Mouse (Mus musculus): Measurements from ENCODE around the gene Myo18b. TPM values are rescaled to one million over a fixed set of nuclear protein-coding genes. Genes with fewer than 3 reads are reported as not detected.

Myo18b gene
- polyA plus RNA-seq, 1 experiment from 2014 or later = 0.14 TPM

DNA sequence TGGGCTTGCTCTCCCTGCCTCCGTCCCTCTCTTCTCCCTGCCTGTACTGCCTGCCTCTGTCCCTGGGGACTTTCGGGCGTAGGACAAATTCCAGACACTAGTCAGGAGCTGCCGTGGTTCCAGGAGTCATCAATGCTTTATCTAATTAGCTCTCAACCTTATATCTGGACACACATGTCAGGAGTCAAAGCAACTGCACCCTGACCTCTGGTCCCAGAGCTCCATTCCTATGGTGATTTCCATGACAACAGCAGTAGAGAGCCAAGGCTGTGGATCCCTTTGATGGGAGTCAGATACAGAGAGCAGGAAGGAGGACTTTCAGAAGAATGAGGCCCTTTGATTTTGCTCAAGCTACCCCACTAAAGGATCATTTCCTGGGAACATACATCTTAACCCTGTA lies 122.7 kb downstream of the Myo18b start:
- DNase-seq (ENCODE audit: low spot score) (no peak), ATAC-seq (replicated peaks; ENCODE audit: insufficient number of reproducible peaks, low FRiP score, low TSS enrichment, low read depth) (no peak)
- no peak overlapping the region for H3K4me3 ChIP-seq (ENCODE audit: low read depth, low read length)
- H3K4me1 ChIP-seq (ENCODE audit: control insufficient read depth, insufficient read depth, low read length) = no peaks in the 10 kb centered on the region
- no peaks in the 10 kb centered on the region for H3K9me3 ChIP-seq (replicated peaks; ENCODE audit: control insufficient read depth, low read length)
- WGBS = 37% methylated on average over 4 of the region's 4 CpGs
- H3K27ac ChIP-seq (replicated peaks; ENCODE audit: low read depth, low read length) = no peak overlapping the region
- H3K9ac ChIP-seq (replicated peaks; ENCODE audit: low read length) = no peak overlapping the region
- no peaks in the 10 kb centered on the region for H3K36me3 ChIP-seq (replicated peaks; ENCODE audit: control insufficient read depth, insufficient read depth, low read depth, low read length)
- no peak overlapping the region for H3K4me2 ChIP-seq (ENCODE audit: low read depth, low read length)
- no peaks in the 10 kb centered on the region for H3K27me3 ChIP-seq (ENCODE audit: control insufficient read depth, insufficient read depth, low read length)

DNA sequence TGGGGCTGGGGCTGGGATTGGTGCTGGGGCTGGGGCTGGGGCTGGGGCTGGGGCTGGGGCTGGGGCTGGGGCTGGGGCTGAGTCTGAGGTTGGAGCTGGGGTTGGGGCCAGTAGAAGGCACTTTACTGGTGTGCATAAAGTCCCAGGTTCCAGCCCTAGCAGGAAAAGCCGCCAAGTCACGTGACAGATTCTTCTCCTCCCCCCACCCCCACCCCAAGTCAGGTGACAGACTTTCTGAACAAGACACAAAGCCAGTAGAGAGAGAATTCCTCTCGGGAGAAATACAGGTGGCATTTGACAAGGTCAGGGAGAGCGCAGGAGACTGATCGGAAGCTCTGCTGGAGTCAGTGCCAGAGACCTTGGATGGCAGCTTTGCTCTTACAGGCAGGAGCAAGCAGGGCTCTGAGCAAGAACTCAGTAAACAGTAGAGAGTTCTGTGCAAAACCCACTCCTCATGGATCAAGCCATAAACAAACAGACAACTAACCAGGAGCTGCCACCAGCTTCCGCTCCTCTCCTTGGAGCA lies 124.7 kb downstream of the Myo18b start:
- no peaks in the 10 kb centered on the region for H3K27me3 ChIP-seq (ENCODE audit: control insufficient read depth, insufficient read depth, low read length)
- DNase-seq (ENCODE audit: low spot score) = no peak
- WGBS = 56% methylated on average over 6 of the region's 6 CpGs
- no peaks in the 10 kb centered on the region for H3K9me3 ChIP-seq (replicated peaks; ENCODE audit: control insufficient read depth, low read length)
- H3K9ac ChIP-seq (replicated peaks; ENCODE audit: low read length) = no peak overlapping the region
- no peak for ATAC-seq (replicated peaks; ENCODE audit: insufficient number of reproducible peaks, low FRiP score, low TSS enrichment, low read depth)
- no peaks in the 10 kb centered on the region for H3K36me3 ChIP-seq (replicated peaks; ENCODE audit: control insufficient read depth, insufficient read depth, low read depth, low read length)
- H3K4me3 ChIP-seq (ENCODE audit: low read depth, low read length) = no peak overlapping the region
- H3K4me1 ChIP-seq (ENCODE audit: control insufficient read depth, insufficient read depth, low read length) = no peaks in the 10 kb centered on the region
- H3K27ac ChIP-seq (replicated peaks; ENCODE audit: low read depth, low read length) = no peak overlapping the region
- H3K4me2 ChIP-seq (ENCODE audit: low read depth, low read length) = no peak overlapping the region

DNA sequence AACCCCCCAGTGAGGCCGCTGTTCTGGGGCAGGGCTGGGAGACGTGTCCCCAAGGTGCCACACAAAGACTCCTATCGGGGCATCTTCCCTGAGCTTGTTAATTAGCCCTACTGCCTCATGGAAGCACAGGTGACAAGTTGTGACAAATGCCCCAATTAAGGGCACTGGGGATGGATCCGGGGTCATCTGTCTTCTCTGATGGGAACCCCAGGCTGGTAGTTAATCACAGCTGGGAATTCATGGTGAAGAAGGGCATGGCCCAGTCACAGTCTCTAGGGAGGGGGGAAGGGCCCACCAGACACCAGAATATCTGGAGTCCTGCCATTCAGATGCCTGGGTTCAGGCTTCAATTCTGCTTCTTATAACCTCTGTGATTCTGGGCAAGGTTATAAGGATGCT lies 126.4 kb downstream of the Myo18b start:
- no peak overlapping the region for H3K4me2 ChIP-seq (ENCODE audit: low read depth, low read length)
- H3K4me1 ChIP-seq (ENCODE audit: control insufficient read depth, insufficient read depth, low read length) = no peaks in the 10 kb centered on the region
- H3K9ac ChIP-seq (replicated peaks; ENCODE audit: low read length) = no peak overlapping the region
- ATAC-seq (replicated peaks; ENCODE audit: insufficient number of reproducible peaks, low FRiP score, low TSS enrichment, low read depth) (no peak), DNase-seq (ENCODE audit: low spot score) (no peak)
- no peaks in the 10 kb centered on the region for H3K27me3 ChIP-seq (ENCODE audit: control insufficient read depth, insufficient read depth, low read length)
- H3K9me3 ChIP-seq (replicated peaks; ENCODE audit: control insufficient read depth, low read length) = no peaks in the 10 kb centered on the region
- no peaks in the 10 kb centered on the region for H3K36me3 ChIP-seq (replicated peaks; ENCODE audit: control insufficient read depth, insufficient read depth, low read depth, low read length)
- WGBS = 46% methylated on average over 4 of the region's 4 CpGs
- no peak overlapping the region for H3K4me3 ChIP-seq (ENCODE audit: low read depth, low read length)
- no peak overlapping the region for H3K27ac ChIP-seq (replicated peaks; ENCODE audit: low read depth, low read length)

- 59% methylated on average over 11 of the region's 11 CpGs for WGBS
- H3K4me3 ChIP-seq (ENCODE audit: low read depth, low read length) = no peak overlapping the region
- H3K9me3 ChIP-seq (replicated peaks; ENCODE audit: control insufficient read depth, low read length) = no peaks in the 10 kb centered on the region
- no peak overlapping the region for H3K4me2 ChIP-seq (ENCODE audit: low read depth, low read length)
- H3K27me3 ChIP-seq (ENCODE audit: control insufficient read depth, insufficient read depth, low read length) = no peaks in the 10 kb centered on the region
- no peak for ATAC-seq (replicated peaks; ENCODE audit: insufficient number of reproducible peaks, low FRiP score, low TSS enrichment, low read depth)
- DNase-seq (ENCODE audit: low spot score) = no peak
- H3K4me1 ChIP-seq (ENCODE audit: control insufficient read depth, insufficient read depth, low read length) = no peaks in the 10 kb centered on the region
- no peak overlapping the region for H3K9ac ChIP-seq (replicated peaks; ENCODE audit: low read length)
- H3K36me3 ChIP-seq (replicated peaks; ENCODE audit: control insufficient read depth, insufficient read depth, low read depth, low read length) = no peaks in the 10 kb centered on the region
- no peak overlapping the region for H3K27ac ChIP-seq (replicated peaks; ENCODE audit: low read depth, low read length)
Observed at GRCm38 (mm10) chr5:112769020-112769720, 127.0 kb downstream of the Myo18b start.

DNA sequence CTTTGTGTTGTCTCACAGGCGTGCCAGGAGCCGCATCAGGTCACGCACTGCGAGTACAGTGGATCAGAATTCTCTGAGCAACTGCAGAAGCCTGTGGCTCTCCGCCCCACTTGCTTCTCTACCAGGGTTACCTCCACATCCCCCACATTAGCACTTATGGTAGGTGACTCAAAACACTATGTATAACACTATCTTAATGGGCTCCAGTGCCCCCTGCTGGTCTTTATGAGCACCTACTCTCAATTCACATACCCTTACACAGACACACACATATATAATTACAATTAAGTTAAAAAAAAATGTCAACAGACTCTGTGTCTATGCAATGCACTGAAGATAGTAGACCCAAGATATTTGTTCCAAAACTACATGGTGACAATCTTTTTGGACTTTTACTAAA lies 127.6 kb downstream of the Myo18b start:
- 91% methylated on average over 5 of the region's 5 CpGs for WGBS
- no peak overlapping the region for H3K27ac ChIP-seq (replicated peaks; ENCODE audit: low read depth, low read length)
- H3K27me3 ChIP-seq (ENCODE audit: control insufficient read depth, insufficient read depth, low read length) = no peaks in the 10 kb centered on the region
- DNase-seq (ENCODE audit: low spot score) (no peak), ATAC-seq (replicated peaks; ENCODE audit: insufficient number of reproducible peaks, low FRiP score, low TSS enrichment, low read depth) (no peak)
- no peak overlapping the region for H3K9ac ChIP-seq (replicated peaks; ENCODE audit: low read length)
- H3K4me2 ChIP-seq (ENCODE audit: low read depth, low read length) = no peak overlapping the region
- H3K9me3 ChIP-seq (replicated peaks; ENCODE audit: control insufficient read depth, low read length) = no peaks in the 10 kb centered on the region
- no peaks in the 10 kb centered on the region for H3K4me1 ChIP-seq (ENCODE audit: control insufficient read depth, insufficient read depth, low read length)
- H3K36me3 ChIP-seq (replicated peaks; ENCODE audit: control insufficient read depth, insufficient read depth, low read depth, low read length) = no peaks in the 10 kb centered on the region
- no peak overlapping the region for H3K4me3 ChIP-seq (ENCODE audit: low read depth, low read length)

- Histone ChIP-seq H3K4me2 (ENCODE audit: low read depth, low read length) (no peak overlapping the region), H3K27ac (replicated peaks; ENCODE audit: low read depth, low read length) (no peak overlapping the region), H3K36me3 (replicated peaks; ENCODE audit: control insufficient read depth, insufficient read depth, low read depth, low read length) (no peaks in the 10 kb centered on the region), H3K4me3 (ENCODE audit: low read depth, low read length) (no peak overlapping the region), H3K9me3 (replicated peaks; ENCODE audit: control insufficient read depth, low read length) (no peaks in the 10 kb centered on the region), H3K9ac (replicated peaks; ENCODE audit: low read length) (no peak overlapping the region), H3K27me3 (ENCODE audit: control insufficient read depth, insufficient read depth, low read length) (no peaks in the 10 kb centered on the region), H3K4me1 (ENCODE audit: control insufficient read depth, insufficient read depth, low read length) (no peaks in the 10 kb centered on the region)
- WGBS = 83% methylated on average over 3 of the region's 3 CpGs
- DNase-seq (ENCODE audit: low spot score) (no peak), ATAC-seq (replicated peaks; ENCODE audit: insufficient number of reproducible peaks, low FRiP score, low TSS enrichment, low read depth) (no peak)
Observed at GRCm38 (mm10) chr5:112761415-112762075, 134.6 kb downstream of the Myo18b start.

DNA sequence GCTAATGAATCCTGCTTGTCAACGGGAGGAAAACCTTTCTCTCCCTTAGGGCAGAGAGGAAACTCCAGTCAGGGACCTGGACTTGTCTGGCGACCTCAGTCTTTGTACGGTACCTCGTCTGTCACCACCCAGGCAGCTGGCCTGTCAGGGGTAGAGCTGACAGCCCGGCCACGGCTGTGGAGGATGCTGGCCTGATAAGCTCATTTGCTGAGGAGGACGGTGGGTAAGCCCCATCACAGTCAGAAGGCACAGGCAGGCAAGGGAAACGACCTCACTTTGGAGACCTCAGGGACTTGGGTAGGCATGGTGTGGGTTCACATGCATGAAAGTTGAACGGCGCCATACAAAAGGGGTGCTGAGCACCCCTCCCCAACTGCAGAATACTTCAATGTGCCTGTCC lies 140.6 kb downstream of the Myo18b start:
- Histone ChIP-seq H3K4me3 (ENCODE audit: low read depth, low read length) (no peak overlapping the region), H3K36me3 (replicated peaks; ENCODE audit: control insufficient read depth, insufficient read depth, low read depth, low read length) (no peaks in the 10 kb centered on the region)
- no peak for ATAC-seq (replicated peaks; ENCODE audit: insufficient number of reproducible peaks, low FRiP score, low TSS enrichment, low read depth)

GRCm38 (mm10) chr5:112749634-112750033 lies 146.5 kb downstream of the Myo18b start:
- Histone ChIP-seq H3K9me3 (replicated peaks; ENCODE audit: control insufficient read depth, low read length) (no peaks in the 10 kb centered on the region), H3K27ac (replicated peaks; ENCODE audit: low read depth, low read length) (no peak overlapping the region), H3K4me1 (ENCODE audit: control insufficient read depth, insufficient read depth, low read length) (no peaks in the 10 kb centered on the region), H3K4me3 (ENCODE audit: low read depth, low read length) (no peak overlapping the region), H3K4me2 (ENCODE audit: low read depth, low read length) (no peak overlapping the region), H3K36me3 (replicated peaks; ENCODE audit: control insufficient read depth, insufficient read depth, low read depth, low read length) (no peaks in the 10 kb centered on the region), H3K27me3 (ENCODE audit: control insufficient read depth, insufficient read depth, low read length) (no peaks in the 10 kb centered on the region), H3K9ac (replicated peaks; ENCODE audit: low read length) (no peak overlapping the region)
- ATAC-seq (replicated peaks; ENCODE audit: insufficient number of reproducible peaks, low FRiP score, low TSS enrichment, low read depth) (no peak), DNase-seq (ENCODE audit: low spot score) (no peak)
- 72% methylated on average over 5 of the region's 5 CpGs for WGBS

More for the DNA sequence above, 140.6 kb downstream of the Myo18b start:
- WGBS = 30% methylated on average over 10 of the region's 10 CpGs
- Histone ChIP-seq H3K4me1 (ENCODE audit: control insufficient read depth, insufficient read depth, low read length) (no peaks in the 10 kb centered on the region), H3K9ac (replicated peaks; ENCODE audit: low read length) (no peak overlapping the region), H3K27ac (replicated peaks; ENCODE audit: low read depth, low read length) (no peak overlapping the region), H3K27me3 (ENCODE audit: control insufficient read depth, insufficient read depth, low read length) (no peaks in the 10 kb centered on the region), H3K4me2 (ENCODE audit: low read depth, low read length) (no peak overlapping the region), H3K9me3 (replicated peaks; ENCODE audit: control insufficient read depth, low read length) (no peaks in the 10 kb centered on the region)
- no peak for DNase-seq (ENCODE audit: low spot score)

Measured in embryonic facial prominence, embryonic 11.5 days (tissue).